Mouse (Mus musculus): Measurements from ENCODE around the gene Syt2. TPM values are rescaled to one million over a fixed set of nuclear protein-coding genes. Genes with fewer than 3 reads are reported as not detected.

Syt2 gene
- polyA plus RNA-seq, 1 experiment from 2014 or later: 1.2 TPM

DNA sequence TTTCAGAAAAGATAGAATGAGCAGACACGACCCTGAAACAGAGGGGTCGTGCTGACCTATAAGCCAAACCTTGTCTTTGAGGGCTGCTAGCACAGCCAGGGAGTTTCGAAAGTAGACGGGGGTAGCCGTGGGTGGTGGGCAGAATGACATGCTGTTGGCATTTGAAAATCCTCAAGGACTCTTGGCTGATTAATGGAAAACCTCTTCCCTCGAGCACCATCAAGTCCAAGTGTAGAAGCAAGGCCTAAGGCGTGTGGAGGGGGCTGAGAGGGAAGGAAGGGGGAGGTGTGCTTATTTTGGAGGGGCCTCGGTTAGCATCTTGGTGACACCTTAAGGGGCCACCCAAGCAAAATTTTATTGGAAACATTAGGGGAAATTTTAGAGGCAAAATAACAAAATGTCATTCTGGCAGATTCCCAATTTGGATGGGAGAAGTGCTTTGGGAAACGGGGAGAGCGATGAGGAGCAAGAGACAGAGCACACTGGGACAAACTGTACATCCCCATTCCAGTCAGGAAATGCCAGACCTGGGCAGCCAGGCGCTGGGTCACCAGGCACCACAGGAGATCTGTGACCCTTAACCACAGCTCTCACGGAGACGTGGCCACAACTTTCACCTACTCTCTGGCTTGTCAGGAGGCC, 109.2 kb downstream of the Syt2 start:
- Histone ChIP-seq H3K4me2 (no peak overlapping the region), H3K36me3 (replicated peaks) (no peaks in the 10 kb centered on the region; the same call in none of the 2 replicates), H3K27ac (0 out of 2 replicates have a peak overlapping the region, but pooled peaks have one; percentile 19), H3K4me1 (peaks cover 11% of the 10 kb centered on the region; the same call in 1 of the 2 replicates), H3K9me3 (no peaks in the 10 kb centered on the region), H3K4me3 (replicated peaks) (no peak overlapping the region), H3K9ac (no peak overlapping the region), H3K27me3 (no peaks in the 10 kb centered on the region)
- ATAC-seq (ENCODE audit: low FRiP score): no peak
- 67% methylated on average over 13 of the region's 13 CpGs for WGBS

DNA sequence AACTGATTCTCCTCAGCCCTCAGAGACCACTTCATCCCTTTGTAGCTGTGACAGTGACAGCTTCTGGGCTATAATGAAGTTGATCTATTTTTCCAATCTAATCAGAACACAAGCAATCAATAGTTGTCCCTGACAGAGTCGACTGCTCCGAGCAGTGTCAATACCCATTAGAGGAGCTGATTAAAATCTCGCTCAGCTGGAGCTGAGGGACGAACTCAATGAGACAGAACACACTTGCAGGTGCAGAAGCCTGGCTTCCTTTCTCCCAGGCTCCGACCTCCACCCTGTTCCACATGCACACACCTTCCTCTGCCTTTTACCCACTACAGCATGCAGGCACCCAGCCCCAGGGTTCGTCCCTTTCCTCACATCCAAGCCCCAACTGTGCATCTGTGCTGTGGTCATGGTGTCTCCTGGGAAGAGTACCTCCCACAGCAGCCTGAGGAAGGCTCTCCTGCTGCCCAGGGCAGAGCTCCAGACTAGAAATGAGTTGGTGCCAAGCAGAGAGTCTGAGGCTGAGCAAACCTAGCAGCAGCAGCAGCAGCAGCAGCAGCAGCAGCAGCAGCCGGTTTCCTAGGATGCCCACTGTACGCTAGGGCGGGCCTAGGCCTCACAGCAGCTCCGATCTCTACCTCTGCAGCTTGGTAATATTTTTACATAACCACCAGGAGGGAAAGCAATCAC, 109.9 kb downstream of the Syt2 start:
- Histone ChIP-seq H3K9ac (no peak overlapping the region), H3K36me3 (replicated peaks) (no peaks in the 10 kb centered on the region; the same call in none of the 2 replicates), H3K27ac (no peak overlapping the region), H3K27me3 (no peaks in the 10 kb centered on the region), H3K9me3 (no peaks in the 10 kb centered on the region), H3K4me1 (peaks cover 11% of the 10 kb centered on the region; the same call in 1 of the 2 replicates), H3K4me3 (replicated peaks) (no peak overlapping the region), H3K4me2 (no peak overlapping the region)
- 65% methylated on average over 10 of the region's 10 CpGs for WGBS
- ATAC-seq (ENCODE audit: low FRiP score): 0 out of 2 replicates have a peak, but pooled peaks have one; percentile 33

GRCm38 (mm10) chr1:134757230-134757629, 110.8 kb downstream of the Syt2 start:
- ATAC-seq (ENCODE audit: low FRiP score): no peak
- no peak overlapping the region for H3K27ac ChIP-seq
- H3K4me1 ChIP-seq: peaks cover 11% of the 10 kb centered on the region; the same call in 1 of the 2 replicates
- WGBS: 82% methylated on average over 3 of the region's 3 CpGs
- H3K4me3 ChIP-seq (replicated peaks): no peak overlapping the region
- no peak overlapping the region for H3K4me2 ChIP-seq
- H3K36me3 ChIP-seq (replicated peaks): no peaks in the 10 kb centered on the region; the same call in none of the 2 replicates
- no peaks in the 10 kb centered on the region for H3K27me3 ChIP-seq
- no peak overlapping the region for H3K9ac ChIP-seq
- H3K9me3 ChIP-seq: no peaks in the 10 kb centered on the region

- H3K4me1 ChIP-seq: peaks cover 3% of the 10 kb centered on the region; the same call in 1 of the 2 replicates
- H3K4me2 ChIP-seq: no peak overlapping the region
- H3K36me3 ChIP-seq (replicated peaks): no peaks in the 10 kb centered on the region; the same call in none of the 2 replicates
- no peak for ATAC-seq (ENCODE audit: low FRiP score)
- H3K27me3 ChIP-seq: no peaks in the 10 kb centered on the region
- H3K9ac ChIP-seq: no peak overlapping the region
- no peaks in the 10 kb centered on the region for H3K9me3 ChIP-seq
- no peak overlapping the region for H3K4me3 ChIP-seq (replicated peaks)
- WGBS: 94% methylated on average over 6 of the region's 6 CpGs
- no peak overlapping the region for H3K27ac ChIP-seq
Measured at GRCm38 (mm10) chr1:134759133-134759532, 112.7 kb downstream of the Syt2 start.

- no peaks in the 10 kb centered on the region for H3K9me3 ChIP-seq
- H3K27ac ChIP-seq: no peak overlapping the region
- ATAC-seq (ENCODE audit: low FRiP score): no peak
- no peak overlapping the region for H3K4me3 ChIP-seq (replicated peaks)
- H3K4me2 ChIP-seq: no peak overlapping the region
- H3K27me3 ChIP-seq: no peaks in the 10 kb centered on the region
- no peaks in the 10 kb centered on the region; the same call in none of the 2 replicates for H3K36me3 ChIP-seq (replicated peaks)
- 82% methylated on average over 5 of the region's 5 CpGs for WGBS
- H3K4me1 ChIP-seq: peaks cover 9% of the 10 kb centered on the region
- H3K9ac ChIP-seq: no peak overlapping the region
Measured at GRCm38 (mm10) chr1:134760642-134761041, 114.2 kb downstream of the Syt2 start.

GRCm38 (mm10) chr1:134761534-134761933, 115.1 kb downstream of the Syt2 start:
- Histone ChIP-seq H3K27me3 (no peaks in the 10 kb centered on the region), H3K4me2 (no peak overlapping the region), H3K9ac (no peak overlapping the region), H3K4me3 (replicated peaks) (no peak overlapping the region), H3K36me3 (replicated peaks) (no peaks in the 10 kb centered on the region; the same call in none of the 2 replicates), H3K9me3 (no peaks in the 10 kb centered on the region), H3K4me1 (peaks cover 5% of the 10 kb centered on the region; the same call in 1 of the 2 replicates), H3K27ac (no peak overlapping the region)
- 93% methylated on average over 7 of the region's 7 CpGs for WGBS
- ATAC-seq (ENCODE audit: low FRiP score): no peak

- Histone ChIP-seq H3K4me2 (no peak overlapping the region), H3K4me3 (replicated peaks) (no peak overlapping the region), H3K27me3 (no peaks in the 10 kb centered on the region), H3K36me3 (replicated peaks) (peaks cover 3% of the 10 kb centered on the region), H3K27ac (no peak overlapping the region), H3K4me1 (peaks cover 5% of the 10 kb centered on the region; the same call in 1 of the 2 replicates), H3K9ac (no peak overlapping the region), H3K9me3 (no peaks in the 10 kb centered on the region)
- no peak for ATAC-seq (ENCODE audit: low FRiP score)
- 91% methylated on average over 4 of the region's 4 CpGs for WGBS
Measured at GRCm38 (mm10) chr1:134763250-134763649, 116.8 kb downstream of the Syt2 start.

DNA sequence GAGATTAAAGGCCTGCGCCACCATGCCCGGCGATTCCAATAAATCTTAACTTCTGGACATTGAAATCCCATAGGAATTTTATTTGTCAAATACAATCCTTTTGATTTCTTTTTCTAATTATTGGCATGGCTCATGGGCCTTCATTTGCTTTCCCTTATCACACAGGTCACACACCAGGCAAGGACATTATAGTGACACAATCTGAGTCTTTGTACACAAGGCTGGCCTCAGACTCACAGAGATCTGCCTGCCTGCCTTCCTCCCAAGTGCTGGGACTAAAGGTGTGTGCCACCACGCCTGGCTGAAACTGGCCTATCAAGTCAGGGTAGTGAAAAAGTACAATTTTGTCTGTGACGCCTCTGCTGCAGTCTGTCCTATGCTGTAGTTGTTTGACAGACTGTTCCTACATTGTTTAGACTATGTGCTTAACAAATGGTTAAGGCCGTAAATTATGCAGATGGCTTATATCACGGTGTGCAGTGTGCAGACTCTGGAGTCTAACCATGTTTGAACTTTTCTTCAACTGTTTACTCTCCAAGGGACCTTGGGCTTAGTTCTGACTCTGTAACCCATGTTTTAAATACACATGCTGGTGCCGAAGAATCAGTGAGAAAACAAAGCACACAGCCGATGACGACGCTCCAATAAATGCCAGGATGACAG, 117.4 kb downstream of the Syt2 start:
- no peak overlapping the region for H3K27ac ChIP-seq
- H3K4me2 ChIP-seq: no peak overlapping the region
- H3K4me1 ChIP-seq: peaks cover 5% of the 10 kb centered on the region; the same call in 1 of the 2 replicates
- H3K27me3 ChIP-seq: no peaks in the 10 kb centered on the region
- no peaks in the 10 kb centered on the region for H3K9me3 ChIP-seq
- no peak overlapping the region for H3K4me3 ChIP-seq (replicated peaks)
- WGBS: 91% methylated on average over 11 of the region's 11 CpGs
- no peak for ATAC-seq (ENCODE audit: low FRiP score)
- H3K36me3 ChIP-seq (replicated peaks): peaks cover 9% of the 10 kb centered on the region
- no peak overlapping the region for H3K9ac ChIP-seq

DNA sequence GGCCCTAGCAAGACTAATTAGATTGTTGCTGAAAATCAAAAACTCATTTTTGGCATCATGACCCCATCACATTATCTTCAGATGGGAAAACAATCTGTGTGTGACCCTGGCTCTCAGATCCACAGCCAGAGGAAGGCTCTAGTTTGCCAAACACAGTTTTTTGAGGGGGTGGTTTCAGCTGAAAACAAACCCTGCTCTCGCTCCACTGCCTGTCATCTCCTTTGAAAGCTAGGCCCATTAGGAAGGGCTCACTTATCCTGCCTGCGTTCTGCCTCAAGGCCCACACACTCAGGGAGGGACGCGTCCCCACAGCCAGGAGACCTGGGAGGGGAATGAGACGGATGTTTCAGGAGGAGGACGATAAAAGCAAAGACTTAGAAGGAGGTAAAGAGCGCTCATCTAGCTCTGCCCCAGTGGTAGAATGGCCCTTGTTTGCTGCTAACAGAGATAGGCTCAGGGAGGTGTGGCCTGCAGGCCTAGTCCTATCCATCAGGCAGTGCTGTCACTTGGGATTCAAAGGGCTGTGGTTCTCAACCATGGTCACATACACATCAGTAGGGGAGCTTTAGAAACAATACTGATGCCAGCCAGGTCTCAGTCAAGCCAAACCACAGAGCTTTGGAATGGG, 118.5 kb downstream of the Syt2 start:
- 57% methylated on average over 7 of the region's 7 CpGs for WGBS
- Histone ChIP-seq H3K36me3 (replicated peaks) (peaks cover 9% of the 10 kb centered on the region), H3K4me2 (no peak overlapping the region), H3K9me3 (no peaks in the 10 kb centered on the region), H3K9ac (no peak overlapping the region), H3K4me3 (replicated peaks) (no peak overlapping the region), H3K27me3 (no peaks in the 10 kb centered on the region), H3K4me1 (peaks cover 5% of the 10 kb centered on the region; the same call in 1 of the 2 replicates), H3K27ac (no peak overlapping the region)
- no peak for ATAC-seq (ENCODE audit: low FRiP score)

DNA sequence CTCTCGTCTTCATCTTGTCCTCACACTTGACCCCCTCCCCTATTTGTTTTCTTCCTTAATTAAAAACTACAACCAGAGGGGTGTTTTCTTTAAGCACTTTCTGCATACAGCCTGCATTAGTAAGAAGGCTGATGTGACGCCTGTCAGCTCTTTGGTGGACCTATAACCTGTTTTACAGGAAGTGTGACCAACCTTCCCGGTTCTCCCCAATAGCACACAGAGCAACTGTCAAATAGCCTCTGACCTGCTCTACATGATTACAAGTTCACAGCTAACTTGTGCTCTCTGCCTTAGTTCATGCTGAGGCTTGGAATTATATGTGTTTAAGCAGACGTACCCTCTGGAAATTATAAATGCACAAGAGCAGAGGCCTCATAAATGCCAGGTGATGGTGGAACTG, 120.0 kb downstream of the Syt2 start:
- no peaks in the 10 kb centered on the region for H3K27me3 ChIP-seq
- WGBS: 88% methylated on average over 4 of the region's 4 CpGs
- no peak overlapping the region for H3K4me2 ChIP-seq
- H3K9me3 ChIP-seq: no peaks in the 10 kb centered on the region
- no peak overlapping the region for H3K9ac ChIP-seq
- H3K4me1 ChIP-seq: peaks cover 5% of the 10 kb centered on the region; the same call in 1 of the 2 replicates
- no peak for ATAC-seq (ENCODE audit: low FRiP score)
- no peak overlapping the region for H3K4me3 ChIP-seq (replicated peaks)
- no peak overlapping the region for H3K27ac ChIP-seq
- H3K36me3 ChIP-seq (replicated peaks): peaks cover 9% of the 10 kb centered on the region

GRCm38 (mm10) chr1:134770312-134770711, 123.8 kb downstream of the Syt2 start:
- no peak overlapping the region for H3K9ac ChIP-seq
- 94% methylated on average over 5 of the region's 5 CpGs for WGBS
- H3K36me3 ChIP-seq (replicated peaks): peaks cover 9% of the 10 kb centered on the region
- ATAC-seq (ENCODE audit: low FRiP score): no peak
- no peaks in the 10 kb centered on the region for H3K27me3 ChIP-seq
- peaks cover 9% of the 10 kb centered on the region for H3K4me1 ChIP-seq
- no peak overlapping the region for H3K4me2 ChIP-seq
- no peak overlapping the region for H3K27ac ChIP-seq
- no peaks in the 10 kb centered on the region for H3K9me3 ChIP-seq
- H3K4me3 ChIP-seq (replicated peaks): no peak overlapping the region

DNA sequence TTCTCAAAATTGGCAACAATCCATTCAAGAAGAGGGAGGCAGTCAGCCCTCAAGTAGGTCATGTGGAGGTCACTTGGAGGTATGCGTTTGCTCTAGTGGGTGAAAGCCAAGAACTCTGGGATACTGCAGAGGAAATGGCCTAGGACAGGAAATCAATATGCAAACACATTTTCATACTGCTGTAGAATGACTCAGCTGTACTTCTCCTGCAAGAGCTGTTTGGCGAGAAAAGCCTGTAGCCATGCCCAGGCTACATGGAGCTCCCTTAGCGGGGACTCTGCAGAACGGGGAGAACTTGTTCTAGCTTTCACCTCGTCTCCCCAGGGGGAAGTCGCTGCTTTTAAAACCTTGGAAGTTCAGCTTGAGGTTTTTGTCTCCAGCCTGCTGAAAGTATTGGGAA, 124.9 kb downstream of the Syt2 start:
- WGBS: 87% methylated on average over 6 of the region's 6 CpGs

More for the DNA sequence above, 124.9 kb downstream of the Syt2 start:
- H3K4me1 ChIP-seq: peaks cover 8% of the 10 kb centered on the region; the same call in 1 of the 2 replicates
- ATAC-seq (ENCODE audit: low FRiP score): no peak
- no peak overlapping the region for H3K27ac ChIP-seq
- H3K4me3 ChIP-seq (replicated peaks): no peak overlapping the region
- no peak overlapping the region for H3K4me2 ChIP-seq
- H3K36me3 ChIP-seq (replicated peaks): peaks cover 15% of the 10 kb centered on the region
- no peak overlapping the region for H3K9ac ChIP-seq
- no peaks in the 10 kb centered on the region for H3K27me3 ChIP-seq
- H3K9me3 ChIP-seq: no peaks in the 10 kb centered on the region

Measured in forebrain, embryonic 12.5 days (tissue).